Mouse (Mus musculus): ENCODE measurements at regions not wholly inside any gene's neighbourhood (a gene's known extent, or its start where the extent isn't known, plus 50 kb on each side); places are given as distances from the start of the nearest gene placed in this dataset.
A peak's percentile ranks its signal among the peaks of the same experiment; 100 is the strongest.

- peak; percentile 57 for DNase-seq (ENCODE audit: low spot score)
Measured at GRCm38 (mm10) chr1:72963449-72963848, 52.3 kb downstream of the Tnp1 start.

GRCm38 (mm10) chr1:72960241-72960653 lies 55.5 kb downstream of the Tnp1 start:
- DNase-seq (ENCODE audit: low spot score): no peak

DNA sequence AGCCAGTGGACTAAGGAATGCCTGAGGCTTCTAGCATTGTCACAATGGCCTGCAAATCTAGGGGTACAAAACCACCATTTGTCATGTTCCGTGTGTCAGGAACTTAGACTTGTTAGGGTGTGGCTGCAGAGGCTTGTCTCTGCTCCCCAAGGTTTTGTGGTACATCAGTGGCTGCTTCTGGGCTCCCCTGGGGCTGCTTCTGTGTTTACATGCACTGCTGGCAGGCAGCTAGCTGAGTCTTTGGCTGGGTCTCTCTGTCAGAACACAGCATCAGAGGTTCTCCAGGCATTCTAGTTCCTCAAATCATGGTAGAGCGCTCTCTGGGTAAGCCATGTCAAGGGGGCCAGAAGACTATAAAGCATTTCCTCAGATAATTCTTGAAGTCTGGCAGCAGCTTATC lies 60.3 kb downstream of the Tnp1 start:
- DNase-seq (ENCODE audit: low spot score): no peak

GRCm38 (mm10) chr1:72952896-72953295 lies 62.8 kb downstream of the Tnp1 start:
- DNase-seq (ENCODE audit: low spot score): no peak

- no peak for DNase-seq (ENCODE audit: low spot score)
Measured at GRCm38 (mm10) chr1:72951802-72952201, 63.9 kb downstream of the Tnp1 start.

DNA sequence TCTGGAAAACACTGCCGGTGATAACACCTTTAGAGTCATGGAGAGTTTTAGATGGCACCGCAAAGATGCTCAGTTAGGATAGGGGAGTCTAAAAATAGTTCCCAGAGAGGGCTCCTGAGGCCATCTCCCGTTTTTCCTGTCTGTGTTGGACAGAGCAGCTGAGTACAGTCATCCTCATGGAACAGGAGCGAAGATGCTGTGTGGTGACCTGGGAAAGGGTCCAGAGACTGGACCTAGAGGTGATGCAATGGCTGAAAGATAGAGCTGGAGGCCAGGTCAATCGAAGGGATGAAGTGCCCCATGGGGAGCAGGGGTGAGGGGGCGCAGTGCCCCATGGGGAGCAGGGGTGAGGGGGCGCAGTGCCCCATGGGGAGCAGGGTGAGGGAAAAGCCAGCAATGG lies 64.3 kb downstream of the Tnp1 start:
- no peak for DNase-seq (ENCODE audit: low spot score)

- peak; percentile 56 for DNase-seq (ENCODE audit: low spot score)
Measured at GRCm38 (mm10) chr1:72946235-72946634, 69.5 kb downstream of the Tnp1 start.

DNA sequence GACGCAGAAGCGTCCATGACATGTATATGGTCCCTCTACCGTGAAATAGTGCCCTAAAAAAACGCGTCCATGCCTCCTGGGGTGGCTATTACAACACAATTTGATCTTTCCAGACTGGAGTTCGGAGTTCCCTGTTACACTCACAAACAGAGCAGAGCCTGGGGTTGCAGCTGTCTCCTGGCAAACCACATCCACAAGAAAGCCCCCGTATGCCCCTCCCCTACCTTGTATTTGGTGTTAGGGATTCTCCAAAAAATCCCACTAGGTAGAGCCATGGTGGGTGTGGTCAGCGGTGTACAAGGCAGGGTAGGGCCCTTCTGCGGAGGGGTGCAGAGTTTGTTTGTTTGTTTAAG lies 70.0 kb downstream of the Tnp1 start:
- DNase-seq (ENCODE audit: low spot score): no peak

GRCm38 (mm10) chr1:72944805-72945749 lies 70.4 kb upstream of the Igfbp5 start:
- DNase-seq (ENCODE audit: low spot score): peak; percentile 76

DNA sequence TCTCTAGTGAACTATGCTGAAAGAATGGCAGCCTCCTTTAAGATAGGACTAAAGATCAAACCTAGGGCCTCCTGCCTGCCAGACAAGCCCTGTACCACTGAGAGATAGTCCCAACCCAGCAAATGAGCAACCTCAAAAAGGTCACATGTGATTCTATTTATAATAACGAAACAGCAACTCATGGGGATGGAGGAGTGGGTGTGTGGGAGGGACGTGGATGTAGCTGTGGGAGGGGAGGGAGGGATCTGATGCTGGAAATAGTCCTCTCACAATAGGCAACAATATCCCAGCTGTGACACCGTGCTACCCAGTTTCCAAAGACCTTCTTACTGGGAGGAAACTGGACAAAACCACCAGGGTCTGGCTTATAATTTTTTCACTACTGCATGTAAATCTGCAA lies 69.5 kb upstream of the Igfbp5 start:
- DNase-seq (ENCODE audit: low spot score): no peak

DNA sequence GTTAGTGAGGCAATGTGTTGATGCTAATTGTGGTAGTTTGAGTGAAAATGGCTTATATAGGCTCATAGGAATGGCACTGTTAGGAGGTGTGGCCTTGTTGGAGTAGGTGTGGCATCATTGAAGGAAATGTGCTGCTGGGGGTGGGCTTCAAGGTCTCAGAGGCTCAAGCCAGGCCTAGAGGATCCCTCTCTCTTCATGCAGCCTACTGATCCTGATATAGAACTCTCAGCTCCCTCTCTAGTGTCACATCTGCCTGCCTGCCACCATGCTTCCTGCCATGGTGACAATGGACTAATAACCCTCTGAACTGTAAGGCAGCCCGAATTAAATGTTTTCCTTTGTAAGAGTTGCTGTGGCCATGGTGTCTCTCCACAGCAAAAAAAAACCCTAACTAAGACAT lies 68.4 kb upstream of the Igfbp5 start:
- DNase-seq (ENCODE audit: low spot score): no peak

DNA sequence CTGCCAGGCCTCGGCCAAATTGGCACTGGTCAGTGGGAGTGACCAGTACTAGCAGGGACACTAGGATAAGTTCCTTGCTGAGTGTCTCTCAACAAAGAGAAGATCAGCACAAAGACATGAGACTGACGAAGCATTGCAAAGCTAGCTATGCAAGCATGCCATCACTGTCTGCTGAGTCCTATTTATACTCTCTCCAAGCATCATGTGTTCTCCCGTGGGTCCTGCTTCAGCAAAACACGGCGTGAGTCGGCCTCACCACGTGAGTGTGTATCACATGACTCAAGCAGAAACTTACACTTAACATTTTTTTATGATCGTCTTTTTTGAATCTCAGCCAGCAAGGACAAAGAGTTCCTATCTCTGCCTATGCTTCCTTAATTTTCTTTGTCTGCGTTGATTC lies 67.7 kb upstream of the Igfbp5 start:
- no peak for DNase-seq (ENCODE audit: low spot score)

DNA sequence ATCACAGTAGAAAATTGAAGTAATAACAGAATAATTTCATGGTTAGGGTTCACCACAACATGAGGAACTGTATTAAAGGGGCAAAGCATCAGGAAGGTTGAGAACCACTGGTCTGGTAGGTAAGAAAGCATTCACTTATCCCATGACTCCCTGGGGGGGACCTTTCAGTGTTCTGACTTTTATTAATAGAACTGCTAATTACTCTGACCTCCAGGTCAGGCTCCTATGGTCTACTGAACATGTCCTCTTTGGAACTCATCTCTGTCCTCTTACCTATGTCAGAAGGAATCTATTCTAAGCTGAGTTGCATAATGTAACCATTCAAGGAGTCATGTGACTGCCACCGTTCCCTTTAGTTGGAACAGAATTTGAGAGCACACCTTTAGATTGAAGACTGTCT lies 65.3 kb upstream of the Igfbp5 start:
- no peak for DNase-seq (ENCODE audit: low spot score)

DNA sequence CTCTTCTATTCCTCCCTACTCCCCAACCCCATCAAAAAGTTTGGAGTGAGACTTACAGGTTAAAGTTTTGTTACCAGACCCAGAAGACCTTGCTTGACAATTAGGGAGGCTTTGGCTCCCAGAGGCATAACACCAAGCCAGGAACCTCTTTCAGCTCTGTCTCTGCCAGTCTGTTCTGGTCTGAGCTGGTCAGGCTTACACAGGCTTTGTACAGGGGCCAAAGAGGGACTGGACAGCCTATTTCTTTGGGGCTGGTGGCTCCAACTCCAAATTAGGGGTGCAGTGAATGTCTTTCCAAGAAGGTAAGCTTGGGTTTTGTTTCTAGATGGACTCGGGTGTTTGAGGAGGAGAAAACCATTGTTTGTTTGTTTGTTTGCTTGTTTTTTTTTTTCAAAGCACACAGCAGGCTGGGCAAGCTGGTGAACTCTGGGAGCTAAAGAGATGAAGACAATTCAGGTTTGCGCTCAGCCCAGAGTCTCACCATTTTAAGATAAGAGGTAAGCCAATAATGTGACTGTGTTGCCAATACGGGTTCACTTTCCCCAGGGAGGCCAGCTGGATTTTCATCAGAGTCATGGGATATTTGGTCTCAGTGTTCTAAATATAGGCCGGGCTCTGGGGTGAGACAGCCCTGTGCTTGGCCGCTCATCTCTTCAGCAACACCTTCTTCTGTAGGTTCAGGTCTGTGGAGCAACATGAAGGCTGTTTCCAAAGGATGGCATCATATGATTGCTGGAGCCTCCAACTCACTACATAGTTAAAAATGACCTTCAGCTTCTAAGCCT lies 62.2 kb upstream of the Igfbp5 start:
- DNase-seq (ENCODE audit: low spot score): no peak

- no peak for DNase-seq (ENCODE audit: low spot score)
Measured at GRCm38 (mm10) chr1:72936231-72936630, 61.5 kb upstream of the Igfbp5 start.

- DNase-seq (ENCODE audit: low spot score): no peak
Measured at GRCm38 (mm10) chr1:72935084-72935483, 60.4 kb upstream of the Igfbp5 start.

- DNase-seq (ENCODE audit: low spot score): no peak
Measured at GRCm38 (mm10) chr1:72929774-72930173, 55.1 kb upstream of the Igfbp5 start.

All from embryo, embryonic 10.5 days (tissue).